Mouse (Mus musculus) neural tube, embryonic 13.5 days (tissue): ENCODE measurements around the gene Rnase12. TPM values are rescaled to one million over a fixed set of nuclear protein-coding genes. Genes with fewer than 3 reads are reported as not detected.

ENCODE experiments used
- ATAC-seq: fragments of 200-750 bp; cut with Nextera tagmentation; 2 replicates; pipeline ENCODE4 v1.8.0; 2017; ENCODE audit warnings: low read depth, mild to moderate bottlenecking, moderate TSS enrichment, moderate library complexity
- H3K27ac ChIP-seq: fragments of 300-500 bp; sonication (generic); replicated peaks from 2 replicates; pipeline ENCODE4 v1.5.1; 2015; ENCODE audit warnings: moderate library complexity, mild to moderate bottlenecking, inconsistent platforms
- H3K27me3 ChIP-seq: fragments of 300-500 bp; sonication (generic); 2 replicates; pipeline ENCODE4 v1.6.1; 2015; ENCODE audit warnings: mild to moderate bottlenecking, inconsistent platforms
- H3K36me3 ChIP-seq: fragments of 300-500 bp; sonication (generic); 2 replicates; pipeline ENCODE4 v1.6.1; 2015; ENCODE audit warnings: mild to moderate bottlenecking, inconsistent platforms
- H3K4me1 ChIP-seq: fragments of 300-500 bp; sonication (generic); replicated peaks from 2 replicates; pipeline ENCODE4 v1.6.1; 2015; ENCODE audit warnings: inconsistent platforms
- H3K4me2 ChIP-seq: fragments of 300-500 bp; sonication (generic); 2 replicates; pipeline ENCODE4 v1.6.1; 2015; ENCODE audit warnings: inconsistent platforms, mild to moderate bottlenecking, moderate library complexity
- H3K4me3 ChIP-seq: fragments of 300-500 bp; sonication (generic); 2 replicates; pipeline ENCODE4 v1.5.1; 2015; ENCODE audit warnings: mild to moderate bottlenecking, inconsistent platforms
- H3K9ac ChIP-seq: fragments of 300-500 bp; sonication (generic); 2 replicates; pipeline ENCODE4 v1.6.1; 2015; ENCODE audit warnings: moderate library complexity, mild to moderate bottlenecking, inconsistent platforms
- H3K9me3 ChIP-seq: fragments of 300-500 bp; sonication (generic); 2 replicates; pipeline ENCODE4 v1.6.1; 2016; ENCODE audit warnings: inconsistent platforms
- whole genome bisulfite sequencing: fragments of 180-500 bp; shearing (Covaris S2); methylation state at CpG from one replicate; pipeline ENCODE4 v1.1.7; 2015; 5-methylcytosine and 5-hydroxymethylcytosine counted together
- polyA plus RNA-seq: library from polyadenylated mRNA; unstranded; fragments of >200 nt; fragmentation: Nextera tagmentation; extraction: Ambion mirVana; gene quantifications from 2 replicates; pipeline ENCODE4 v1.2.1, GENCODE M21; 2015

Rnase12 gene
- polyA plus RNA-seq, 1 experiment from 2014 or later, result not detected

DNA sequence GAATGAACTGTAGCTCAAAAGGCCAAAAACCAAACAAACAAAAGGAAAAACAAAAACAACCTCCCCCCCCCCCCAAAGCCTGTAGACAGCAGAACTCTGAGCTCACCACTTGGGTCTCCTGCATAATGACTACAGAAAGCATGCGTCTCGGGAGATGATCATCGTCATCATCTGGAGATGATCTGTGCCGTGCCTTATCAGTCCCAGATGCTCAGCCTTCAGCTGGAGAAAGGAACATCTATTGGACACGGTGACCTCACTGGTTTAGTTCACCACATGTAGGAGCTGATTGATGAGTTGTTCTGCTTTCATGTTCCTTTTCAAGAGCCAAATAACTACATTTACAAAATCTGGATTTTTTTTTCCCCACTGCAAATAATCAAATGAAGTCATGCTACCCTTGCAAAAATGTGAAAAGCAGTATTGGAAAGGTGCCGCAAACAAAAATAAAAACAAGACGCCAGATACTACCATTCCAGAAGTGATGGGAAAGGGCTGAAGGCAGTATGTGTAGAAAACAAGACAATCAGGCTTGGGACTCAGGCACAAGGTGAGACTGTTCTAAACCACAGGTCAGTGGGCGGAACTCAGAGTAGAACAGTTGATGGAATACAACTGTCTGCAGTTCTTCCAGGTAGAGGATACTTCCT, 50.2 kb downstream of the Rnase12 start, which contains the start of gene Rnase10:
Gene Rnase10, plus strand, starts transcription at position 600 of the 650 bp plus-strand sequence.
- Histone ChIP-seq H3K9me3 (no peaks in the 10 kb centered on the region), H3K27me3 (no peaks in the 10 kb centered on the region), H3K36me3 (no peaks in the 10 kb centered on the region), H3K27ac (no peak within 1 kb of the TSS), H3K4me3 (no peak within 1 kb of the TSS), H3K9ac (no peak within 1 kb of the TSS), H3K4me2 (no peak within 1 kb of the TSS), H3K4me1 (no peaks in the 10 kb centered on the region)
- WGBS, result 84% methylated on average over 8 of the region's 8 CpGs
- no peak for ATAC-seq

Other genes with a start within 250 kb of the Rnase12 start
- not detected in 2 replicates for gene Ccnb1ip1, start 249.9 kb downstream of the Rnase12 start, polyA plus RNA-seq
- gene Parp2, start 249.8 kb downstream of the Rnase12 start, polyA plus RNA-seq, result 44.5 and 49.0 TPM in 2 replicates
- 3.2 and 3.4 TPM in 2 replicates for gene Tep1, start 187.1 kb downstream of the Rnase12 start, polyA plus RNA-seq
- gene Klhl33, start 160.2 kb downstream of the Rnase12 start, polyA plus RNA-seq, result 0.88 and 1.2 TPM in 2 replicates
- gene Osgep, start 132.8 kb downstream of the Rnase12 start, polyA plus RNA-seq, result 122 and 125 TPM in 2 replicates
- gene Apex1, start 132.7 kb downstream of the Rnase12 start, polyA plus RNA-seq, result 215 and 219 TPM in 2 replicates
- 90.2 and 103 TPM in 2 replicates for gene Pip4p1, start 126.8 kb downstream of the Rnase12 start, polyA plus RNA-seq
- gene Pnp, start 126.6 kb downstream of the Rnase12 start, polyA plus RNA-seq, result 25.8 and 27.4 TPM in 2 replicates
- 2.7 TPM in 1 of 2 replicates, not detected in the other for gene Gm49342, start 113.1 kb downstream of the Rnase12 start, polyA plus RNA-seq
- not detected in 2 replicates for gene Pnp2, start 101.7 kb downstream of the Rnase12 start, polyA plus RNA-seq
- not detected in 2 replicates for gene Rnase10, start 49.9 kb downstream of the Rnase12 start, polyA plus RNA-seq
- not detected in 2 replicates for gene Rnase9, start 15.8 kb downstream of the Rnase12 start, polyA plus RNA-seq
- gene Rnase11, start 7.5 kb downstream of the Rnase12 start, polyA plus RNA-seq, result not detected in 2 replicates
- not detected in 2 replicates for gene Olfr750, start 16.8 kb upstream of the Rnase12 start, polyA plus RNA-seq
- gene Rnase4, start 33.4 kb upstream of the Rnase12 start, polyA plus RNA-seq, result 16.1 and 17.0 TPM in 2 replicates
- 3.7 and 3.9 TPM in 2 replicates for gene Ang, start 33.5 kb upstream of the Rnase12 start, polyA plus RNA-seq
- gene Eddm3b, start 56.8 kb upstream of the Rnase12 start, polyA plus RNA-seq, result not detected in 2 replicates
- gene Rnase6, start 66.2 kb upstream of the Rnase12 start, polyA plus RNA-seq, result 0.24 and 0.29 TPM in 2 replicates
- 0.73 TPM in 1 of 2 replicates, not detected in the other for gene Rnase1, start 89.1 kb upstream of the Rnase12 start, polyA plus RNA-seq
- gene Rnase2b, start 104.6 kb upstream of the Rnase12 start, polyA plus RNA-seq, result not detected in 2 replicates
- gene Ang2, start 141.5 kb upstream of the Rnase12 start, polyA plus RNA-seq, result not detected in 2 replicates
- not detected in 2 replicates for gene Ear14, start 145.7 kb upstream of the Rnase12 start, polyA plus RNA-seq
- not detected in 2 replicates for gene Rnase2a, start 198.5 kb upstream of the Rnase12 start, polyA plus RNA-seq